Mouse (Mus musculus) limb, embryonic 10.5 days (tissue): ENCODE results near the gene Avpi1. TPM values are rescaled to one million over a fixed set of nuclear protein-coding genes. Genes with fewer than 3 reads are reported as not detected.
"Not testable (repeated sequence)": the region's sequence is repeated elsewhere in the genome, so short reads cannot be mapped to it uniquely, and the experiment has no call there.

Experiments used
- DNase-seq: peaks from one replicate; pipeline ENCODE4 v3.0.0-alpha.2; 2017; ENCODE audit warnings: low spot score
- H3K27ac ChIP-seq: fragments of 300-500 bp; sonication (generic); 2 replicates; pipeline ENCODE4 v1.5.1; 2016; ENCODE audit warnings: mild to moderate bottlenecking
- H3K27me3 ChIP-seq: fragments of 300-500 bp; sonication (generic); 2 replicates; pipeline ENCODE4 v1.6.1; 2016; ENCODE audit warnings: low read depth, mild to moderate bottlenecking; ENCODE audit not compliant: poor library complexity, severe bottlenecking
- H3K36me3 ChIP-seq: fragments of 300-500 bp; sonication (generic); 2 replicates; pipeline ENCODE4 v1.6.1; 2016; ENCODE audit warnings: mild to moderate bottlenecking, moderate library complexity
- H3K4me1 ChIP-seq: fragments of 300-500 bp; sonication (generic); 2 replicates; pipeline ENCODE4 v1.6.1; 2016
- H3K4me3 ChIP-seq: fragments of 300-500 bp; sonication (generic); 2 replicates; pipeline ENCODE4 v1.5.1; 2016; ENCODE audit warnings: mild to moderate bottlenecking, moderate library complexity
- H3K9me3 ChIP-seq: fragments of 300-500 bp; sonication (generic); replicated peaks from 2 replicates; pipeline ENCODE4 v1.6.1; 2016; ENCODE audit warnings: mild to moderate bottlenecking
- WGBS: fragments of 180-500 bp; shearing (Covaris S2); methylation state at CpG from one replicate; pipeline ENCODE4 v1.1.7; 2016; 5-methylcytosine and 5-hydroxymethylcytosine counted together
- polyA plus RNA-seq: library from polyadenylated mRNA; unstranded; fragments of >200 nt; fragmentation: Nextera tagmentation; extraction: Ambion mirVana; gene quantifications from 2 replicates; pipeline ENCODE4 v1.2.1, GENCODE M21; 2016

The Avpi1 gene
- polyA plus RNA-seq, 1 experiment from 2014 or later: 25.0 TPM

GRCm38 (mm10) chr19:42124684-42125083 is 4.2 kb downstream of the Avpi1 start:
- Histone ChIP-seq H3K27me3 (no peaks in the 10 kb centered on the region), H3K4me3 (no peak overlapping the region), H3K4me1 (peaks cover 20% of the 10 kb centered on the region), H3K9me3 (no peaks in the 10 kb centered on the region), H3K27ac (no peak overlapping the region), H3K36me3 (peaks cover 53% of the 10 kb centered on the region)
- WGBS: 86% methylated on average over 13 of the region's 13 CpGs
- no peak for DNase-seq

- peaks cover 92% of the 10 kb centered on the region for H3K36me3 ChIP-seq
- no peak overlapping the region for H3K27ac ChIP-seq
- H3K4me1 ChIP-seq: no peaks in the 10 kb centered on the region
- H3K4me3 ChIP-seq: no peak overlapping the region
- H3K9me3 ChIP-seq: no peaks in the 10 kb centered on the region
- no peak for DNase-seq
- 91% methylated on average over 8 of the region's 8 CpGs for WGBS
- H3K27me3 ChIP-seq: no peaks in the 10 kb centered on the region
Observed at GRCm38 (mm10) chr19:42120451-42120850, 8.4 kb downstream of the Avpi1 start.

- H3K27me3 ChIP-seq: no peaks in the 10 kb centered on the region
- H3K4me3 ChIP-seq: no peak overlapping the region
- H3K9me3 ChIP-seq: no peaks in the 10 kb centered on the region
- WGBS: 89% methylated on average over 5 of the region's 5 CpGs
- H3K27ac ChIP-seq: no peak overlapping the region
- peaks cover 97% of the 10 kb centered on the region for H3K36me3 ChIP-seq
- DNase-seq: no peak
- no peaks in the 10 kb centered on the region for H3K4me1 ChIP-seq
Observed at GRCm38 (mm10) chr19:42118596-42118995, 10.3 kb downstream of the Avpi1 start.

- no peaks in the 10 kb centered on the region for H3K9me3 ChIP-seq
- no peaks in the 10 kb centered on the region for H3K27me3 ChIP-seq
- peaks cover 97% of the 10 kb centered on the region for H3K36me3 ChIP-seq
- H3K27ac ChIP-seq: no peak overlapping the region
- 97% methylated on average over 9 of the region's 9 CpGs for WGBS
- no peaks in the 10 kb centered on the region for H3K4me1 ChIP-seq
- no peak for DNase-seq
- no peak overlapping the region for H3K4me3 ChIP-seq
Observed at GRCm38 (mm10) chr19:42118142-42118541, 10.7 kb downstream of the Avpi1 start.

- Histone ChIP-seq H3K36me3 (peaks cover 90% of the 10 kb centered on the region), H3K9me3 (no peaks in the 10 kb centered on the region), H3K27ac (no peak overlapping the region), H3K27me3 (no peaks in the 10 kb centered on the region), H3K4me3 (no peak overlapping the region), H3K4me1 (no peaks in the 10 kb centered on the region)
- no peak for DNase-seq
- 91% methylated on average over 4 of the region's 4 CpGs for WGBS
Observed at GRCm38 (mm10) chr19:42115783-42116335, 13.0 kb downstream of the Avpi1 start.

- 98% methylated on average over 9 of the region's 9 CpGs for WGBS
- no peak for DNase-seq
- Histone ChIP-seq H3K9me3 (no peaks in the 10 kb centered on the region), H3K36me3 (peaks cover 66% of the 10 kb centered on the region), H3K4me3 (no peak overlapping the region), H3K27ac (no peak overlapping the region), H3K4me1 (no peaks in the 10 kb centered on the region), H3K27me3 (no peaks in the 10 kb centered on the region)
Observed at GRCm38 (mm10) chr19:42104681-42105080, 24.2 kb downstream of the Avpi1 start.

- DNase-seq: no peak
- H3K27me3 ChIP-seq: no peaks in the 10 kb centered on the region
- no peaks in the 10 kb centered on the region for H3K4me1 ChIP-seq
- H3K36me3 ChIP-seq: peaks cover 62% of the 10 kb centered on the region
- no peak overlapping the region for H3K27ac ChIP-seq
- no peaks in the 10 kb centered on the region for H3K9me3 ChIP-seq
- 85% methylated on average over 3 of the region's 3 CpGs for WGBS
- no peak overlapping the region for H3K4me3 ChIP-seq
Observed at GRCm38 (mm10) chr19:42099406-42099805, 29.5 kb downstream of the Avpi1 start.

GRCm38 (mm10) chr19:42090637-42091141 is 38.2 kb downstream of the Avpi1 start:
- no peak for DNase-seq
- H3K9me3 ChIP-seq: no peaks in the 10 kb centered on the region
- WGBS: under 1% methylated on average over 52 of the region's 52 CpGs
- H3K27me3 ChIP-seq: no peaks in the 10 kb centered on the region
- H3K27ac ChIP-seq: peak overlapping the region; percentile 89
- H3K4me3 ChIP-seq: peak overlapping the region; percentile 94
- H3K4me1 ChIP-seq: peaks cover 30% of the 10 kb centered on the region
- H3K36me3 ChIP-seq: peaks cover 25% of the 10 kb centered on the region

GRCm38 (mm10) chr19:42089748-42090595 is 38.9 kb downstream of the Avpi1 start, which contains the start of gene Pi4k2a:
Gene Pi4k2a, plus strand, starts transcription at chr19:42090470.
- WGBS: 1% methylated on average over 49 of the region's 55 CpGs
- peaks cover 33% of the 10 kb centered on the region for H3K4me1 ChIP-seq
- H3K27ac ChIP-seq: peak within 1 kb of the TSS; percentile 89
- H3K4me3 ChIP-seq: peak within 1 kb of the TSS; percentile 94
- H3K36me3 ChIP-seq: peaks cover 17% of the 10 kb centered on the region
- peak; percentile 93 for DNase-seq
- H3K9me3 ChIP-seq: no peaks in the 10 kb centered on the region
- no peaks in the 10 kb centered on the region for H3K27me3 ChIP-seq

- Histone ChIP-seq H3K36me3 (peaks cover 11% of the 10 kb centered on the region), H3K4me1 (peaks cover 33% of the 10 kb centered on the region), H3K27me3 (no peaks in the 10 kb centered on the region), H3K27ac (peak overlapping the region; percentile 89), H3K4me3 (peak overlapping the region; percentile 94), H3K9me3 (no peaks in the 10 kb centered on the region)
- 27% methylated on average over 14 of the region's 14 CpGs for WGBS
- DNase-seq: peak; percentile 63
Observed at GRCm38 (mm10) chr19:42089103-42089747, 39.6 kb downstream of the Avpi1 start.

GRCm38 (mm10) chr19:42086166-42086565 is 42.7 kb downstream of the Avpi1 start, which contains the start of gene Morn4:
Gene Morn4, minus strand, starts transcription at chr19:42086357.
- no peaks in the 10 kb centered on the region for H3K9me3 ChIP-seq
- no peaks in the 10 kb centered on the region for H3K27me3 ChIP-seq
- WGBS: 0% methylated on average over 21 of the region's 21 CpGs
- H3K36me3 ChIP-seq: no peaks in the 10 kb centered on the region
- DNase-seq: peak; percentile 96
- peak within 1 kb of the TSS; percentile 89 for H3K27ac ChIP-seq
- H3K4me1 ChIP-seq: peaks cover 24% of the 10 kb centered on the region
- H3K4me3 ChIP-seq: peak within 1 kb of the TSS; percentile 75

GRCm38 (mm10) chr19:42085690-42086089 is 43.2 kb downstream of the Avpi1 start:
- H3K4me3 ChIP-seq: peak overlapping the region; percentile 75
- peaks cover 20% of the 10 kb centered on the region for H3K4me1 ChIP-seq
- 9% methylated on average over 10 of the region's 10 CpGs for WGBS
- no peaks in the 10 kb centered on the region for H3K9me3 ChIP-seq
- H3K27me3 ChIP-seq: no peaks in the 10 kb centered on the region
- DNase-seq: no peak
- H3K36me3 ChIP-seq: no peaks in the 10 kb centered on the region
- peak overlapping the region; percentile 89 for H3K27ac ChIP-seq

- peaks cover 14% of the 10 kb centered on the region for H3K36me3 ChIP-seq
- not testable (repeated sequence) for H3K9me3 ChIP-seq, H3K4me3 ChIP-seq, H3K27ac ChIP-seq, DNase-seq, H3K27me3 ChIP-seq
- 93% methylated on average over 5 of the region's 5 CpGs for WGBS
- peaks cover 10% of the 10 kb centered on the region for H3K4me1 ChIP-seq
Observed at GRCm38 (mm10) chr19:42081613-42082012, 47.2 kb downstream of the Avpi1 start.
